Mouse (Mus musculus) lung, postnatal 0 days (tissue): ENCODE results near the gene Bcap29. TPM values are rescaled to one million over a fixed set of nuclear protein-coding genes. Genes with fewer than 3 reads are reported as not detected.
A peak's percentile ranks its signal among the peaks of the same experiment; 100 is the strongest.

Experiments
- ATAC-seq: fragments of 200-750 bp; cut with Nextera tagmentation; 2 replicates; pipeline ENCODE4 v1.8.0; 2017; ENCODE audit warnings: moderate library complexity
- DNase-seq: peaks from one replicate; pipeline ENCODE4 v3.0.0-alpha.2; 2016; ENCODE audit warnings: low spot score
- H3K27ac ChIP-seq: fragments of 300-500 bp; sonication (generic); 2 replicates; pipeline ENCODE4 v1.5.1; 2014; ENCODE audit warnings: antibody characterized with exemption, mild to moderate bottlenecking, low read length, mixed read lengths
- H3K27me3 ChIP-seq: fragments of 300-500 bp; sonication (generic); replicated peaks from 2 replicates; pipeline ENCODE4 v1.6.1; 2014; ENCODE audit warnings: low read length, mixed read lengths; ENCODE audit not compliant: insufficient read depth
- H3K36me3 ChIP-seq: fragments of 300-500 bp; sonication (generic); 2 replicates; pipeline ENCODE4 v1.6.1; 2014; ENCODE audit warnings: low read length, mixed read lengths; ENCODE audit not compliant: insufficient read depth
- H3K4me1 ChIP-seq: fragments of 300-500 bp; sonication (generic); 2 replicates; pipeline ENCODE4 v1.6.1; 2014; ENCODE audit warnings: antibody characterized with exemption, low read depth, low read length, mixed read lengths; ENCODE audit not compliant: insufficient read depth
- H3K4me2 ChIP-seq: fragments of 300-500 bp; sonication (generic); replicated peaks from 2 replicates; pipeline ENCODE4 v1.6.1; 2014; ENCODE audit warnings: low read depth, mild to moderate bottlenecking, low read length, moderate library complexity, mixed read lengths
- H3K4me3 ChIP-seq: fragments of 300-500 bp; sonication (generic); 2 replicates; pipeline ENCODE4 v1.5.1; 2014; ENCODE audit warnings: low read depth, low read length
- H3K9ac ChIP-seq: fragments of 300-500 bp; sonication (generic); replicated peaks from 2 replicates; pipeline ENCODE4 v1.6.1; 2014; ENCODE audit warnings: low read depth, mild to moderate bottlenecking
- H3K9me3 ChIP-seq: fragments of 300-500 bp; sonication (generic); 2 replicates; pipeline ENCODE4 v1.6.1; 2016; ENCODE audit warnings: low read length, mixed read lengths
- CTCF ChIP-seq: IDR thresholded peaks from 2 replicates; pipeline ENCODE4 v1.5.1; 2016; ENCODE audit warnings: antibody characterized with exemption, mild to moderate bottlenecking
- EP300 ChIP-seq: IDR thresholded peaks from 2 replicates; pipeline ENCODE4 v1.6.1; 2016; ENCODE audit warnings: antibody characterized with exemption, mild to moderate bottlenecking, control low read depth
- WGBS: fragments of 180-500 bp; shearing (Covaris S2); extraction: QIAGEN DNeasy Blood & Tissue Kit; methylation state at CpG from one replicate; pipeline ENCODE4 v1.1.7; 2014; 5-methylcytosine and 5-hydroxymethylcytosine counted together
- polyA plus RNA-seq: library from polyadenylated mRNA; unstranded; fragments of >200 nt; fragmentation: Nextera tagmentation; extraction: Ambion mirVana; gene quantifications from 2 replicates; pipeline ENCODE4 v1.2.1, GENCODE M21; 2015

The Bcap29 gene
- polyA plus RNA-seq, 1 experiment from 2014 or later: 30.3 TPM

GRCm38 (mm10) chr12:31560712-31561111, 73.7 kb downstream of the Bcap29 start:
- 64% methylated on average over 5 of the region's 5 CpGs for WGBS
- ATAC-seq (no peak), DNase-seq (no peak)
- no peak overlapping the region for H3K27ac ChIP-seq
- H3K27me3 ChIP-seq: peaks cover 32% of the 10 kb centered on the region
- TF ChIP-seq CTCF (no peak), EP300 (no peak)
- H3K4me1 ChIP-seq: no peaks in the 10 kb centered on the region
- H3K9ac ChIP-seq: no peak overlapping the region
- no peak overlapping the region for H3K4me2 ChIP-seq
- no peak overlapping the region for H3K4me3 ChIP-seq
- no peaks in the 10 kb centered on the region for H3K36me3 ChIP-seq
- no peaks in the 10 kb centered on the region for H3K9me3 ChIP-seq

- Histone ChIP-seq H3K36me3 (no peaks in the 10 kb centered on the region), H3K4me3 (no peak overlapping the region; the same call in 1 of the 2 replicates), H3K27ac (no peak overlapping the region), H3K9me3 (no peaks in the 10 kb centered on the region), H3K27me3 (peaks cover 32% of the 10 kb centered on the region), H3K9ac (no peak overlapping the region), H3K4me1 (no peaks in the 10 kb centered on the region), H3K4me2 (peak overlapping the region; percentile 61; the same call in 1 of the 2 replicates)
- WGBS: 17% methylated on average over 5 of the region's 5 CpGs
- no peak for ATAC-seq
- no peak for TF ChIP-seq CTCF
- no peak for TF ChIP-seq EP300
- DNase-seq: no peak
Measured at GRCm38 (mm10) chr12:31560002-31560401, 74.5 kb downstream of the Bcap29 start.

GRCm38 (mm10) chr12:31554371-31554770, 80.1 kb downstream of the Bcap29 start:
- Histone ChIP-seq H3K4me1 (no peaks in the 10 kb centered on the region), H3K4me3 (no peak overlapping the region), H3K27ac (no peak overlapping the region), H3K36me3 (no peaks in the 10 kb centered on the region), H3K27me3 (peaks cover 16% of the 10 kb centered on the region), H3K9ac (no peak overlapping the region), H3K4me2 (no peak overlapping the region), H3K9me3 (no peaks in the 10 kb centered on the region)
- no peak for DNase-seq
- no peak for ATAC-seq
- TF ChIP-seq CTCF (no peak), EP300 (no peak)
- WGBS: 77% methylated on average over 1 of the region's 1 CpGs

- TF ChIP-seq CTCF (no peak), EP300 (no peak)
- H3K4me3 ChIP-seq: no peak overlapping the region
- no peak overlapping the region for H3K27ac ChIP-seq
- no peak for ATAC-seq
- H3K4me2 ChIP-seq: no peak overlapping the region
- H3K36me3 ChIP-seq: no peaks in the 10 kb centered on the region
- H3K9me3 ChIP-seq: no peaks in the 10 kb centered on the region
- WGBS: 59% methylated on average over 1 of the region's 1 CpGs
- H3K27me3 ChIP-seq: 0 out of 2 replicates have a peak, but pooled peaks cover 4% of the 10 kb centered on the region
- DNase-seq: no peak
- no peaks in the 10 kb centered on the region for H3K4me1 ChIP-seq
- H3K9ac ChIP-seq: no peak overlapping the region
Measured at GRCm38 (mm10) chr12:31551252-31551651, 83.2 kb downstream of the Bcap29 start.

GRCm38 (mm10) chr12:31546061-31546460, 88.4 kb downstream of the Bcap29 start:
- Histone ChIP-seq H3K36me3 (no peaks in the 10 kb centered on the region), H3K4me1 (no peaks in the 10 kb centered on the region), H3K27me3 (no peaks in the 10 kb centered on the region), H3K27ac (no peak overlapping the region), H3K4me3 (no peak overlapping the region), H3K9ac (no peak overlapping the region), H3K4me2 (no peak overlapping the region), H3K9me3 (no peaks in the 10 kb centered on the region)
- no peak for ATAC-seq
- TF ChIP-seq EP300: no peak
- no peak for TF ChIP-seq CTCF
- 17% methylated on average over 1 of the region's 1 CpGs for WGBS
- no peak for DNase-seq

GRCm38 (mm10) chr12:31545219-31545618, 89.2 kb downstream of the Bcap29 start:
- no peaks in the 10 kb centered on the region for H3K36me3 ChIP-seq
- ATAC-seq (no peak), DNase-seq (no peak)
- no peaks in the 10 kb centered on the region for H3K9me3 ChIP-seq
- no peak overlapping the region for H3K9ac ChIP-seq
- TF ChIP-seq EP300: no peak
- no peak for TF ChIP-seq CTCF
- H3K27ac ChIP-seq: no peak overlapping the region
- 41% methylated on average over 2 of the region's 2 CpGs for WGBS
- H3K4me1 ChIP-seq: no peaks in the 10 kb centered on the region
- no peaks in the 10 kb centered on the region for H3K27me3 ChIP-seq
- no peak overlapping the region for H3K4me2 ChIP-seq
- H3K4me3 ChIP-seq: no peak overlapping the region

- no peak overlapping the region for H3K27ac ChIP-seq
- H3K9me3 ChIP-seq: no peaks in the 10 kb centered on the region
- no peak for ATAC-seq
- H3K9ac ChIP-seq: no peak overlapping the region
- H3K4me2 ChIP-seq: no peak overlapping the region
- no peak for DNase-seq
- H3K4me3 ChIP-seq: no peak overlapping the region
- TF ChIP-seq EP300: no peak
- no peak for TF ChIP-seq CTCF
- no peaks in the 10 kb centered on the region for H3K36me3 ChIP-seq
- H3K27me3 ChIP-seq: no peaks in the 10 kb centered on the region
- 65% methylated on average over 5 of the region's 5 CpGs for WGBS
- no peaks in the 10 kb centered on the region for H3K4me1 ChIP-seq
Measured at GRCm38 (mm10) chr12:31541541-31541940, 92.9 kb downstream of the Bcap29 start.

Other genes with a start within 250 kb of the Bcap29 start
- 0.04 TPM in 1 of 2 replicates, not detected in the other for gene Slc26a3, start 243.8 kb downstream of the Bcap29 start, polyA plus RNA-seq
- gene Cbll1, start 135.0 kb downstream of the Bcap29 start, polyA plus RNA-seq: 7.2 and 9.0 TPM in 2 replicates
- 0.54 TPM in 1 of 2 replicates, not detected in the other for gene Slc26a4, start 74.7 kb downstream of the Bcap29 start, polyA plus RNA-seq
- 7.4 and 8.9 TPM in 2 replicates for gene Dus4l, start 20.2 kb upstream of the Bcap29 start, polyA plus RNA-seq
- gene Cog5, start 20.2 kb upstream of the Bcap29 start, polyA plus RNA-seq: 17.0 and 21.9 TPM in 2 replicates
- gene Gpr22, start 79.3 kb upstream of the Bcap29 start, polyA plus RNA-seq: 0.08 and 0.24 TPM in 2 replicates